Mouse (Mus musculus) testis, postnatal 10 days (tissue): ENCODE data around the gene 4930453N24Rik.
A peak's percentile ranks its signal among the peaks of the same experiment; 100 is the strongest.

ENCODE experiments used
- DNase-seq: peaks from one replicate; pipeline ENCODE4 v3.0.0; 2021; ENCODE audit warnings: low spot score

The 4930453N24Rik gene

GRCm38 (mm10) chr16:64721542-64721941, 49.4 kb downstream of the 4930453N24Rik start:
- no peak for DNase-seq

DNA sequence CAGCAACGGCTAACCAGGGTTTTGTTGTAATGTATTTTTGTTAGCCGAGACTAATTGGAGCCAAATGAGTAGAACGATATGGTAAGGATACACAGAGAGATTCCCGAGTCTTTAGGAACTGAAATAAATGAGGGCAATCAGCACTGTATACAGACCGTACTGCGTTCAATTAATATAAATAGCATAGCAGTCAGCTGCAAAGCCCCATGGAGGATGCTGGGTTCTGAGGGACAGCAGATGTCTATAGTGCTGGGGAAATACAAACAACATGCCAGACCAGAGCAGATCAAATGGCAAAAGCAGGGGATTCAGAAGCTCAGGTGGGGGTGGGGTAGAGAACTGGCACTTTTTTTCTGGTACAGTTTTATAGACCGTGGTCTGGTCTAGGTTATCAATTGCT, 51.9 kb downstream of the 4930453N24Rik start:
- no peak for DNase-seq

GRCm38 (mm10) chr16:64717814-64718213, 53.1 kb downstream of the 4930453N24Rik start:
- DNase-seq, result no peak

DNA sequence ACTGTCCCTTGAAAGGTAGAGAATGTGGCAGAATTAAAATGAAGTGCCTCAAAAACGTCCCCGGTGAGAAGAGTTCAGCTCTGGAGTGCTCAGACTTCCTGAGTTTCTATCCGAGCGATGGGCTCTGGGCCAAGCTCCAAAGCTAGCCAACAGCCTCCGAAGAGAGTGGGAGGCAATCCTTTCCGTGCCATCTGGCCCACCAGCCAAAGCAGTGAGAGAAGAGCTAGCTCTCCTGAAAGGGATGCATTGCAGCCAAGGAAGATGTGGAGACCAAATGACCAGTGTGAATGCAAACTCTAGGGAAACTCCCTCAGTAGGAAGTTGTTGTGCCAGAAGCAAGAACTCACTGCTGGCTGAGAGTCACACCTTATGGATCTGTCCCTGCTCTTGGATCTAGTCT, 59.1 kb downstream of the 4930453N24Rik start:
- peak; percentile 48 for DNase-seq
